Mouse (Mus musculus) CH12.LX (cell line): ENCODE results near the gene Pcolce. TPM values are rescaled to one million over a fixed set of nuclear protein-coding genes. Genes with fewer than 3 reads are reported as not detected.

Experiments
- DNase-seq: peaks from one replicate; pipeline ENCODE4 v3.0.0-alpha.2; 2013; ENCODE audit errors: extremely low read depth
- H3K27ac ChIP-seq: 2 replicates; pipeline ENCODE4 v1.5.1; 2012; ENCODE audit warnings: low read depth, mild to moderate bottlenecking, control low read depth, moderate library complexity; ENCODE audit not compliant: insufficient read depth
- H3K27me3 ChIP-seq: replicated peaks from 2 replicates; pipeline ENCODE3; 2012; ENCODE audit warnings: inconsistent platforms
- H3K36me3 ChIP-seq, 2 experiments: replicated peaks in 1 of 2; 2 replicates each; pipeline versions ENCODE3 to v1.6.1; 2012; ENCODE audit warnings: inconsistent platforms in 1 of 2, low read length in 1 of 2, mild to moderate bottlenecking in 1 of 2, mixed read lengths in 1 of 2, moderate library complexity in 1 of 2; ENCODE audit not compliant: control insufficient read depth in 1 of 2, insufficient read depth in 1 of 2
- H3K4me1 ChIP-seq, 2 experiments: 2 replicates each; pipeline ENCODE4 v1.6.1; 2012; ENCODE audit warnings: inconsistent platforms in 1 of 2, moderate library complexity in 1 of 2; ENCODE audit not compliant: insufficient read depth in 2 of 2, control insufficient read depth in 1 of 2
- H3K4me2 ChIP-seq: 2 replicates; pipeline ENCODE4 v1.6.1; 2012; ENCODE audit warnings: low read depth, mild to moderate bottlenecking, control low read depth; ENCODE audit not compliant: poor library complexity, insufficient read depth, severe bottlenecking
- H3K4me3 ChIP-seq, 3 experiments: fragments of 150-350 bp in 1 of 3; sonication (generic) in 1 of 3; replicated peaks in 1 of 3; 2 replicates each; pipeline versions ENCODE3 to v1.5.1; 2011 to 2012; ENCODE audit warnings: low read depth in 2 of 3, low read length in 2 of 3, mild to moderate bottlenecking in 2 of 3, moderate library complexity in 2 of 3, control low read depth in 1 of 3, improper control_type of control experiment in 1 of 3, inconsistent platforms in 1 of 3, mixed read lengths in 1 of 3; ENCODE audit not compliant: poor library complexity in 1 of 3
- H3K79me2 ChIP-seq: replicated peaks from 2 replicates; pipeline ENCODE4 v1.6.1; 2012; ENCODE audit warnings: mild to moderate bottlenecking, moderate library complexity; ENCODE audit not compliant: control insufficient read depth, poor library complexity, insufficient read depth, severe bottlenecking; ENCODE audit errors: extremely low read depth
- H3K9ac ChIP-seq: 2 replicates; pipeline ENCODE4 v1.6.1; 2012; ENCODE audit warnings: low read depth, mild to moderate bottlenecking, control low read depth, moderate library complexity; ENCODE audit not compliant: insufficient read depth
- H3K9me3 ChIP-seq: replicated peaks from 2 replicates; pipeline ENCODE3; 2012; ENCODE audit warnings: low read length, inconsistent platforms, mixed read lengths
- BHLHE40 ChIP-seq: IDR thresholded peaks from 2 replicates; pipeline ENCODE4 v1.6.1; 2011; ENCODE audit warnings: mild to moderate bottlenecking, low read depth, low read length, improper control_type of control experiment
- CHD2 ChIP-seq: IDR thresholded peaks from 2 replicates; pipeline ENCODE4 v1.6.1; 2011; ENCODE audit warnings: low read length, improper control_type of control experiment
- ELF1 ChIP-seq: IDR thresholded peaks from 2 replicates; pipeline ENCODE4 v1.6.1; 2014; ENCODE audit warnings: low read depth, mild to moderate bottlenecking, inconsistent platforms, low read length, improper control_type of control experiment
- GABPA ChIP-seq: IDR thresholded peaks from 2 replicates; pipeline ENCODE4 v1.6.1; 2012; ENCODE audit warnings: low read depth, low read length, improper control_type of control experiment, inconsistent platforms; ENCODE audit not compliant: insufficient replicate concordance
- JUN ChIP-seq: IDR thresholded peaks from 2 replicates; pipeline ENCODE4 v1.6.1; 2011; ENCODE audit warnings: low read depth, mild to moderate bottlenecking, low read length, improper control_type of control experiment, moderate library complexity; ENCODE audit not compliant: insufficient read depth
- KAT2A ChIP-seq: IDR thresholded peaks from 2 replicates; pipeline ENCODE4 v1.6.1; 2012; ENCODE audit warnings: low read length, improper control_type of control experiment, inconsistent platforms; ENCODE audit not compliant: insufficient replicate concordance
- MYC ChIP-seq: IDR thresholded peaks from 2 replicates; pipeline ENCODE4 v1.6.1; 2011; ENCODE audit warnings: low read depth, mild to moderate bottlenecking, improper control_type of control experiment, low read length
- PAX5 ChIP-seq: IDR thresholded peaks from 2 replicates; pipeline ENCODE4 v1.6.1; 2012; ENCODE audit warnings: low read length, inconsistent platforms, mixed read lengths
- POLR2AphosphoS2 ChIP-seq: IDR thresholded peaks from 2 replicates; pipeline ENCODE4 v1.6.1; 2011; ENCODE audit warnings: low read depth, low read length, improper control_type of control experiment
- TBP ChIP-seq: conservative IDR thresholded peaks from 2 replicates; pipeline ENCODE4 v1.6.1; 2011; ENCODE audit warnings: low read depth, low read length, improper control_type of control experiment
- TCF12 ChIP-seq: IDR thresholded peaks from 2 replicates; pipeline ENCODE4 v1.6.1; 2014; ENCODE audit warnings: low read depth, mild to moderate bottlenecking, inconsistent platforms, low read length, improper control_type of control experiment
- ZKSCAN1 ChIP-seq: IDR thresholded peaks from 2 replicates; pipeline ENCODE4 v1.6.1; 2012; ENCODE audit warnings: low read depth, inconsistent platforms, low read length, improper control_type of control experiment, borderline replicate concordance
- dilution Hi-C: fragments of 300-500 bp; cut with MboI; formaldehyde crosslinking; loops from 2 replicates; pipeline ENCODE4 v1.14.3; 2020; ENCODE audit warnings: low sequenced_read_pairs; ENCODE audit not compliant: extremely low pct_unique_long_range_greater_than_20kb, extremely low pct_ligation_motif_present
- in situ Hi-C: fragments of 300-500 bp; cut with MboI; formaldehyde crosslinking; loops from 3 replicates; pipeline ENCODE4 v1.14.3; 2019; ENCODE audit warnings: low sequenced_read_pairs, low pct_ligation_motif_present, low pct_unique_long_range_greater_than_20kb, mixed read lengths
- polyA plus RNA-seq: library from polyadenylated mRNA; unstranded; fragments of >175 nt; gene quantifications from 2 replicates; pipeline ENCODE4 v1.2.1, GENCODE M21; 2012; ENCODE audit warnings: low read depth; ENCODE audit not compliant: insufficient read length
- total RNA-seq, 2 experiments: library from RNA; depleted of rRNA; stranded (reverse); fragments of 300-350 nt in 1 of 2; fragments of >200 nt in 1 of 2; gene quantifications; 2 replicates each; pipeline ENCODE4 v1.2.3; 2012 to 2014

The Pcolce gene
- total and polyA plus RNA-seq, 3 experiments: 0.30 to 0.97 TPM; not detected in 1

DNA sequence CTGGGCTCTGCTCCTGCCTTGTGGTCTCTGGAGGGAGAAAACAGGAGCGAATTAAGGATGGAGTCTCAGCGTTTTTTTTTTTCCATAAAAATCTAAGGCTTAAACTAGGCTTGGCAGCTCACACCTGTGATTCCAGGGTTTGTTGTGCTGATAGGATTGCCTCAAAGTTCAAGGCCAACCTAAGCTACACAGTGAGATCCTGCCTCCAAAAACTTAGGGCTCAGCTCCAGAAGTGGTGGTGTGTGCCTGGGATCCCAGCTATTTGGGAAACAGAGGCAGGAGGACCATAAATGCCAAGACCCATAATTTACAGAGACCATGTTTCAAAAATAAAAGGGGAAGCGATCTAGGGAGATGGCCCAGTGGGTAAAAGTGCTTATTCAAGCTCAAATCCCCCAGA, 4.3 kb downstream of the Pcolce start:
- no peak for DNase-seq
- Histone ChIP-seq H3K79me2 (no peaks in the 10 kb centered on the region), H3K4me3 (no peak overlapping the region), H3K9me3 (no peaks in the 10 kb centered on the region), H3K27ac (no peak overlapping the region), H3K4me1 (peaks cover 0 to 17% of the 10 kb centered on the region in 2 experiments; a peak in 2 of 4 replicates), H3K27me3 (no peaks in the 10 kb centered on the region), H3K36me3 (peaks cover 0 to 35% of the 10 kb centered on the region in 2 experiments), H3K9ac (no peak overlapping the region), H3K4me2 (no peak overlapping the region)
- dilution Hi-C loops: no loop called here
- TF ChIP-seq PAX5 (no peak), TBP (no peak), JUN (no peak), GABPA (no peak)
- in situ Hi-C loops: no loop called here

DNA sequence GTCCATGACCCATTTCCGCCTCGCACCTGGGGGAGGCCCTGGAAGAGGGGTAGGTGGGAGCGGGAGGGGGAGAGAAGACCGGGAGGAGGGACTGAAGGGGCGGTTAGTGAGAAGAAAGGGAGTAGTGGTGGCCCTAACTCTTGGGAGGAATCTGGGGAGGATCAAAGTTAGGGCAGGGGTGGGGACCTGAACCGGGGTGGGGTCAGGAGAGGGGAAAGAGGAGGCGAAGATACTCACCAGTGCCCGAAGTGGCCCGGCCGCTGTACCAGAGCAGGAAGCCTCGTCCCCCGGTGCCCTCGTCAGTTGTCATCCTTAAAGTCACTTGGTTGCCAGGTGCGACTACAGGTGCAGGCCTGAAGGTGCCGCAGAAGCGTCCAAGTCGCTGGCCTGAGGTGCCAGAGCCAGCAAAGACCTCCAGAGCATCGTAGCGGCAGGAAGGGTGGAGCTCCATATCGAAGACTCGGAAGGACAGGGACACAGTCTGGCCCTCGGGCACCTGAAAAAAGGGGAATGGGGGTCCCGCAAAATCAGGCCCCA, 4.9 kb downstream of the Pcolce start:
- Histone ChIP-seq H3K27ac (no peak overlapping the region), H3K36me3 (peaks cover 0 to 38% of the 10 kb centered on the region in 2 experiments), H3K9ac (no peak overlapping the region), H3K79me2 (no peaks in the 10 kb centered on the region; the same call in 1 of the 2 replicates), H3K4me2 (no peak overlapping the region), H3K4me1 (peaks cover 0 to 23% of the 10 kb centered on the region in 2 experiments; a peak in 2 of 4 replicates), H3K27me3 (no peaks in the 10 kb centered on the region), H3K9me3 (no peaks in the 10 kb centered on the region), H3K4me3 (no peak overlapping the region)
- in situ Hi-C loops (no loop called here), dilution Hi-C loops (no loop called here)
- TF ChIP-seq POLR2AphosphoS2: no peak
- TF ChIP-seq KAT2A: no peak
- no peak for TF ChIP-seq ELF1
- TF ChIP-seq ZKSCAN1: no peak
- no peak for TF ChIP-seq CHD2
- TF ChIP-seq TCF12: no peak
- TF ChIP-seq BHLHE40: no peak
- no peak for TF ChIP-seq MYC
- no peak for DNase-seq
